Mouse (Mus musculus) hindbrain, embryonic 13.5 days (tissue): ENCODE measurements around the gene Gm28308. TPM values are rescaled to one million over a fixed set of nuclear protein-coding genes. Genes with fewer than 3 reads are reported as not detected.

ENCODE experiments used
- ATAC-seq: fragments of 200-750 bp; cut with Nextera tagmentation; 2 replicates; pipeline ENCODE4 v1.8.0; 2017; ENCODE audit warnings: moderate TSS enrichment; ENCODE audit not compliant: low FRiP score
- H3K27ac ChIP-seq: fragments of 300-500 bp; sonication (generic); 2 replicates; pipeline ENCODE4 v1.5.1; 2015; ENCODE audit warnings: inconsistent platforms, mild to moderate bottlenecking, moderate library complexity
- H3K27me3 ChIP-seq: fragments of 300-500 bp; sonication (generic); 2 replicates; pipeline ENCODE4 v1.6.1; 2015; ENCODE audit warnings: mild to moderate bottlenecking, inconsistent platforms
- H3K36me3 ChIP-seq: fragments of 300-500 bp; sonication (generic); 2 replicates; pipeline ENCODE4 v1.6.1; 2015; ENCODE audit warnings: mild to moderate bottlenecking, inconsistent platforms
- H3K4me1 ChIP-seq: fragments of 300-500 bp; sonication (generic); replicated peaks from 2 replicates; pipeline ENCODE4 v1.6.1; 2015; ENCODE audit warnings: inconsistent platforms
- H3K4me2 ChIP-seq: fragments of 300-500 bp; sonication (generic); 2 replicates; pipeline ENCODE4 v1.6.1; 2015; ENCODE audit warnings: inconsistent platforms, mild to moderate bottlenecking, moderate library complexity
- H3K4me3 ChIP-seq: fragments of 300-500 bp; sonication (generic); 2 replicates; pipeline ENCODE4 v1.5.1; 2015; ENCODE audit warnings: mild to moderate bottlenecking, inconsistent platforms
- H3K9ac ChIP-seq: fragments of 300-500 bp; sonication (generic); 2 replicates; pipeline ENCODE4 v1.6.1; 2015; ENCODE audit warnings: mild to moderate bottlenecking, inconsistent platforms
- H3K9me3 ChIP-seq: fragments of 300-500 bp; sonication (generic); 2 replicates; pipeline ENCODE4 v1.6.1; 2016; ENCODE audit warnings: inconsistent platforms
- WGBS: fragments of 180-500 bp; shearing (Covaris S2); methylation state at CpG from one replicate; pipeline ENCODE4 v1.1.7; 2015; 5-methylcytosine and 5-hydroxymethylcytosine counted together
- polyA plus RNA-seq: library from polyadenylated mRNA; unstranded; fragments of >200 nt; fragmentation: Nextera tagmentation; extraction: Ambion mirVana; gene quantifications from 2 replicates; pipeline ENCODE4 v1.2.1, GENCODE M21; 2015

The Gm28308 gene
- polyA plus RNA-seq, 1 experiment from 2014 or later, result not detected

DNA sequence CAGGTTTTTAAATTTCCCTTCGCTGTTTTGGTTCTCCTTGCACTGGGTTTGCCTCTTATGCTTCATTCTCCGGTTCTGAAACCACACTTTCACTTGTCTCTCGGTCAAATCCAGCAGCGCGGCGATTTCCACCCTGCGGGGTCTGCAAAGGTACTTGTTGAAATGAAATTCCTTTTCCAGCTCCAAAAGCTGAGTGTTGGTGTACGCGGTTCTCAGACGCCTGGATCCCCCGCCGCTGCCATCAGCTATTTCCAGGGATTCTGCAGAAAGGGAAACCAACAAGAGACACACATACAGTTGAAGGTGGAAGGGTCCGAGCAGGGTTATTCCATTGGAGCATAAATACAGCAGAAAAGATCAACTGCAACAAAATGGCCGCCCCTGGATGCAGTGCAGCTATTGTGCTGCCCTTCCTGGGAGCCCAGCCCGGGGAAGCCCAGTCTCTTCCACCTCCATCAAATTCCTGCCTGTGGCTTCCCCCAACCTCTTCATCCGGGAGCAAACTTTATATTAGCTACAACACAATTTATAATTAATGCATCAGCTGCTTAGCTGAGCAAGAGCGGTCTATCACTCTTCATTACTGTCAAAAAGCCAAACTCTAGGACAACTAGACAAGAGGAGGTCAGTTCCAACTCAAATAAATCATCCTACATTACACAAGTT lies 49.6 kb downstream of the Gm28308 start:
- under 1% methylated on average over 17 of the region's 17 CpGs for WGBS
- Histone ChIP-seq H3K36me3 (no peaks in the 10 kb centered on the region), H3K9ac (peak overlapping the region; percentile 100), H3K27me3 (peaks cover 22% of the 10 kb centered on the region; the same call in 1 of the 2 replicates), H3K4me3 (peak overlapping the region; percentile 70), H3K27ac (peak overlapping the region; percentile 100), H3K9me3 (no peaks in the 10 kb centered on the region), H3K4me2 (peak overlapping the region; percentile 88), H3K4me1 (peaks cover 26% of the 10 kb centered on the region)
- ATAC-seq, result no peak

DNA sequence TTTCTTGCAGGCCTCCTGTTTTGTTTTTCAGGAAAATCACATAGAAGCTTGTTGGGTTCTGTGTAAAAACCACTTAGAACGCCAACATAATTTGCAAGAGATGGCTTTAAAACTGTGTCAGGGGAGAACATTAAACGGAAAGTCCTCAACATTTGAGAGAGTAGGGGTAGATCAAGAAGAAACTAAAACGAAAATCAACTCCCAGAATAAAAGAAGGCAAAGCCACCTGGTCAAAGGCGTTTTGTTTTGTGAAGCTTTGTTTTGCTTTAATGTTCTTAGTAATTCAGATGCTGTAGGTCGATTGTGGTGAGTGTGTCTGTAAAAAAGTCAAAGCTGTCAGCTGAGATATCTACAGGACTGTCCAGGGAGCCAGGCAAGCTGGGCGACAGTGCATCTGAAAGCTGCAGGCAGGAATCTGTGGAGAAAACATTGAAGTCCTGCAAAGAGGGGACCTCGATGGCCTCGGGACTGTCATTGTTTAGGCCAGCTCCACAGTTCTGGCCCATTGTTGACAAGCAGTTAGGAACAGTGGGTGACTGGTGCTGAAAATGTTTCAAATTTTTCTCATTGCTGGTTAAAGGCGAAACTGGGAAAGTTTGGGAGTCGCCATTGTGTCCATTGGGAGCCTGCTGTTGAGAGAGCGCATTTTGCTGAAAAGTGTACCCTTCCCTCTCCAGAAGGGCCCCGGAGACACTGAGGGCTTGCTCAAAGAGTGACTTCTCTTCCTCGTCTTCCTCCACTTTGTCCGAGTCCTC lies 50.4 kb downstream of the Gm28308 start:
- Histone ChIP-seq H3K27ac (peak overlapping the region; percentile 100), H3K36me3 (no peaks in the 10 kb centered on the region), H3K27me3 (peaks cover 25% of the 10 kb centered on the region), H3K4me2 (peak overlapping the region; percentile 88), H3K9me3 (no peaks in the 10 kb centered on the region), H3K9ac (peak overlapping the region; percentile 100), H3K4me1 (peaks cover 29% of the 10 kb centered on the region), H3K4me3 (peak overlapping the region; percentile 70)
- no peak for ATAC-seq
- WGBS, result under 1% methylated on average over 14 of the region's 14 CpGs

DNA sequence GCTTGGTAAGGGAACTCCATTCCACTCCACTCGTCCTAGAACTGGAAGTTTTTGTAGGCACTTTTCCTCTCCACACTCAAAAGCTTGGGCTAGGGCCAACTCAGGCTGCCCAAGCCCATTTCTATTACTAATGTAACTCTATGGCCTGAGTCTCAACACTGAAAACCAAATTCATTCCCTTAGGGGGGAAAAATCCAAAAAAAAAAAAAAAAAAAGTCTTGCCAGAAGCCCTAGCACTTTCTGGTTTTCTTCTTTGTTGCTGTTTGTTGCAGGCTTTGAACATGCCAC lies 51.1 kb downstream of the Gm28308 start:
- H3K4me3 ChIP-seq, result peak overlapping the region; percentile 70
- no peak for ATAC-seq
- peak overlapping the region; percentile 87 for H3K27ac ChIP-seq
- H3K9ac ChIP-seq, result peak overlapping the region; percentile 100
- H3K9me3 ChIP-seq, result no peaks in the 10 kb centered on the region
- WGBS, result 0% methylated on average over 1 of the region's 1 CpGs
- H3K4me2 ChIP-seq, result peak overlapping the region; percentile 88
- no peaks in the 10 kb centered on the region for H3K36me3 ChIP-seq
- peaks cover 35% of the 10 kb centered on the region for H3K4me1 ChIP-seq
- peaks cover 31% of the 10 kb centered on the region for H3K27me3 ChIP-seq

DNA sequence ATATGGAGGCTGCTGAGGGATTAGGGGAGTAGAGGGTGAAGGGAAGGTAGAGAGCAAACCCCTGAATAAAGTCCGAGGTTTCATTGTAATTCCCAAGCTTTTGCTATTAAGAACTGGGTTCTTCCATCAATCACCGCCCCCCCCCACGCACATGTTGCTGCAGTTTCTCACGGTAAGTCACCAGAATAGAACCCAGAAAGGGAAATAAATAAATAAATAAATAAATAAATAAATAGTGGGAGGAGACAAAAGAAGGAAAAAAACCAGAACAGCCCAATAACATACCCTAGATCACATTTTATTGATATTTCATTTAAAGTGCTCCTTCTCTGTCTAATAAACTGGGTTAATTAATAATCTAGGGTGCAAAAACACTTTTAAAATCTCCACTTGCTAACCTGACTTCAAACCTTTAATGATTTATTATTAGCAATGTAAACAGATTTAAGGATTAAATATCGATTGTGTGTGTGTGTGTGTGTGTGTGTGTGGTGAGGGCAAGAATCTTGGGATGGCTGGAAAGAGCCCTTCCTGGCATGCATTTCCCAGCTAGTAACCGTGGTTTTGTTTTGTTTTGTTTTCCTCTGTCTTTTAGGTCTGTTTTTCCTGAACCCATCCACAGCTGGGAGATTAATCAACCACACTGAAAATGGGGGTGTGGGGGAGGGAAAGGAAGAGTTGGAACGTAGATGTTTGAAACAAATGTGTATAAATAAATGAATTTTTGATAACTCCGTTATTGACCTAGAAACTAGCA lies 51.6 kb downstream of the Gm28308 start:
- Histone ChIP-seq H3K4me1 (peaks cover 40% of the 10 kb centered on the region), H3K27ac (peak overlapping the region; percentile 96)

DNA sequence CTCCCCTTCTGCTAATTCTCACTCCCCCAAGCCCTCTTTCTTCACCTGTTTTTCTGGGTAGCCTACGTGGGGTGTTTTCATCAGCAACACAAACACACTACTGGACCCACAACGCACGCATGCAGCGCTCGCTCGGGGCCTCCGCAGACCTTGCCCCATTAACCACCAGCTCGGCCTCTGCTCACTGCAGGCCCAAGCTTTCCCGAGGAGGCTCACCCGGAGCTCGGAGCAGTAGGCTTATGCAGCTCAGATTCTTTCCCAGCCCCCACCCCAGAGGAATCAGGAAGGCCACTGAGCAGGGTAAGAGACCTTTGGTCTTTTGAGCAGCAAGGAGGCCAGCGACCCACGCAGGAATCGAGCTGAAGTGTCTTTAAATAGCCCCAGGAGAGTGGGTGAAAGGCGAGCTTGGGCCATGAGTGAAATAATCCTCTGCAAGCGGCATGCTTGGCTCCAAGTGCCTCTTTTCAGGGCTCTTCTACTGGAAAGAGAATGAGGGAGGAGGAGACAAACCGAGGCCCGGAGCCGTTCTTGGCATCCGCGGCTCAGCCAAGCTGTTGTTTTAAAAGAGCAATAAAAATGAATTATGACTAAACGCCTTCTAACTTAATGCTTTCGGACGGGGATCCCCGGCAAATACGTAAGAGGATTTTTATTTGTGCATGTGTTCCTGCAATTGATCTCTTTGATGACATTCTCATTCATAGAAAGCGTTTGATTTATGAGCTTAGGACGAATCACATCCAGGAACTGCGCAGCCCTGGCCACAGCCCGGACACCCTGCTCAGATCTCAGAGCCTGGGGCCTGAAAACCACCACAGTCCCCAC lies 52.4 kb downstream of the Gm28308 start:
- Histone ChIP-seq H3K4me1 (peaks cover 38% of the 10 kb centered on the region), H3K27me3 (peaks cover 41% of the 10 kb centered on the region), H3K4me3 (peak overlapping the region; percentile 70), H3K27ac (peak overlapping the region; percentile 96), H3K36me3 (no peaks in the 10 kb centered on the region), H3K9me3 (no peaks in the 10 kb centered on the region), H3K4me2 (peak overlapping the region; percentile 88), H3K9ac (peak overlapping the region; percentile 91)
- WGBS, result 2% methylated on average over 30 of the region's 30 CpGs
- ATAC-seq, result no peak

More for the DNA sequence above, 51.6 kb downstream of the Gm28308 start:
- H3K4me2 ChIP-seq, result peak overlapping the region; percentile 88
- H3K9ac ChIP-seq, result peak overlapping the region; percentile 100
- ATAC-seq, result no peak
- H3K36me3 ChIP-seq, result no peaks in the 10 kb centered on the region
- H3K27me3 ChIP-seq, result peaks cover 36% of the 10 kb centered on the region
- 2% methylated on average over 8 of the region's 8 CpGs for WGBS
- peak overlapping the region; percentile 70 for H3K4me3 ChIP-seq
- H3K9me3 ChIP-seq, result no peaks in the 10 kb centered on the region

DNA sequence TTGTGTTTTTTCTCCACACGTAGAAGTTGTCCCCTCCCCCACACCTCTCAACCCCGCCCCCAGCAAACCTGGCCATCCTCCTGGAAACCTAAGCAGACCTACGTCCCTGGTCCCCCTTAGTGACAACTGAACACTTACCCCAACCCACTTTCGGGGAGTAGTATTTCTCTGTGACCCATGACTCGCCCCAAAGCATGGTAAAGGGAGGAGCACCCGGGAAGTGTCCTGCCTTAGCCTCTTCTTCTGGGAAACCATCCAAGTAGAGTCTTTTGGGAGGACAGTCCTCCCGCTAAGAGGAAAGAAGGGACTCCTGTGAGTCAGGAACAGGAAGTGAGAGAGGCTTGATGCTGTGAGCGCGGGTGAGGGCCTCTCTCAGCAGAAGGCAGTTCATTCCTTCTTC lies 53.2 kb downstream of the Gm28308 start:
- Histone ChIP-seq H3K27ac (peak overlapping the region; percentile 96), H3K9ac (peak overlapping the region; percentile 91), H3K4me3 (peak overlapping the region; percentile 70), H3K27me3 (peaks cover 47% of the 10 kb centered on the region), H3K4me1 (peaks cover 35% of the 10 kb centered on the region), H3K4me2 (peak overlapping the region; percentile 88), H3K9me3 (no peaks in the 10 kb centered on the region), H3K36me3 (no peaks in the 10 kb centered on the region)
- no peak for ATAC-seq
- WGBS, result 1% methylated on average over 9 of the region's 9 CpGs

DNA sequence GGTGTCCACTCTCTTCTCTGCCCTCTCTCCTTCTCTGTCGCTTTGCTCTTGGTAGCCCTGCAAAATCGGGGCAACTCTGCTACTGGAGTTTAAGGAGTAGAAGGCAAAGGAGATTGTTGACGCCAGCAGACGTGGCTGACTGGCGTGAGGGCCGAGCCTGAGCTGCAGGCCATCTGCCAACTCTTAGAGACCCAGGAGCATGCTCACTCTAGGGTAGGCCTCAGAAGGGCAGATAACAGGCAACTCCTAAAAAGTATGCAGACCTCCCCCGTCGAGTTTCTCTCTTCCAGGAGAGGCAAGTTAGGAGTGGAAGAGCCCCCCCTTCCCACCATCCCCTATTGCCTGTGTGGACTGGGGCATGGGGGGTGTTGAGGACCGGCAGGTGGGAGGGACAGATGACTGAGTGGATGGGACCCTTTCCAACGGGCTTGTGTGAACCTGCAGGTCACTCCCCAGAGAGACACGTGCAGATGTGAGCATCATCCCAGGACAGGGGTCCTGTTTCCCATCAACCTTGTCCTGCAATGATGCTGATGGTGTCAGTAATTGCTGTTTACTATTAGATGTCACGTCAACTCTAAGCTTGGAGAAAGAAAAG lies 53.9 kb downstream of the Gm28308 start:
- peaks cover 35% of the 10 kb centered on the region for H3K4me1 ChIP-seq
- H3K36me3 ChIP-seq, result no peaks in the 10 kb centered on the region
- H3K9me3 ChIP-seq, result no peaks in the 10 kb centered on the region
- 2% methylated on average over 12 of the region's 12 CpGs for WGBS
- H3K27me3 ChIP-seq, result peaks cover 55% of the 10 kb centered on the region
- ATAC-seq, result no peak; the same call in 1 of the 2 replicates
- peak overlapping the region; percentile 96 for H3K27ac ChIP-seq
- H3K4me3 ChIP-seq, result peak overlapping the region; percentile 70
- H3K4me2 ChIP-seq, result peak overlapping the region; percentile 88
- H3K9ac ChIP-seq, result peak overlapping the region; percentile 91

DNA sequence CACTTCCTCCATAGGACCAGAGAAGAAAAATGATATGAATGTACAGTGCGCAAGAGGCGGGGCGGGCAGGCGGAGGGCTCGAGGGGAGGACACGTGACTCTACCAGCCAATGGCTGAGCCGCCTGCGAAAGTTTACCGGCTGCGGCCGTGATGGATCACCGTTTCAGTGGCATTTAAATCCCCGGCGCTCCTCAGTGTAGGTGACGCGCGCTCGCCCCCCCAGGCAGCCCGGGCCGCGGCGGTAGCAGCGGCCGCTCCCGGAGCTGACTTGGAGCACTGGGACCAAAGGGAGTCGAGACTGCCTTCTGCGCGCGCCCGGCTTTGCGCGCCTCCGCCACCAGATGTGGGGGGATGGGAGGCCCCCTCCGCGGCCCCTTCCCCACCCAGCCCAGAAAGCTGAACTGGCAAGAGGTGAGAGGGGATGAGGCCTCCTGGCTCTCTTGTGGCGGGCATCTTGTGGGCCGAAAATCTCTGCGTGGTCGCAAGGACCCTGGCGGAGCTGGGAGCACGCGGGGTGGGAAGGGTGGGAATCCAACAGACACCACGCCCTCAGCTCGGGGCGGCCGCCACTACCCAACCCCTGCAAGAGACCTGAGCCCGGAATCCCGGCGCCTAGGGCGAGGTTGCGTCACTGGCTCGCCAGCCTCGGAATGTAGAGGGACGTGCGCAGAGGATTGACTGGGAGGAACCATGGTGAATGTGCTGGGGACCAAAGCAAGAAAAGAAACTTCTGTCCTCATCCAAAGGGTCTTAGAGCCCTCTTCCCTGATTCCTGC lies 54.7 kb downstream of the Gm28308 start, which contains the start of gene Hoxa1:
Gene Hoxa1, minus strand, starts transcription at position 42 of the 776 bp plus-strand sequence.
- Histone ChIP-seq H3K4me2 (peak within 1 kb of the TSS; percentile 88), H3K36me3 (no peaks in the 10 kb centered on the region), H3K4me3 (peak within 1 kb of the TSS; percentile 70), H3K27ac (peak within 1 kb of the TSS; percentile 96), H3K9me3 (no peaks in the 10 kb centered on the region), H3K4me1 (peaks cover 35% of the 10 kb centered on the region), H3K9ac (peak within 1 kb of the TSS; percentile 91), H3K27me3 (peaks cover 58% of the 10 kb centered on the region)
- ATAC-seq, result peak; percentile 88
- WGBS, result under 1% methylated on average over 55 of the region's 55 CpGs

DNA sequence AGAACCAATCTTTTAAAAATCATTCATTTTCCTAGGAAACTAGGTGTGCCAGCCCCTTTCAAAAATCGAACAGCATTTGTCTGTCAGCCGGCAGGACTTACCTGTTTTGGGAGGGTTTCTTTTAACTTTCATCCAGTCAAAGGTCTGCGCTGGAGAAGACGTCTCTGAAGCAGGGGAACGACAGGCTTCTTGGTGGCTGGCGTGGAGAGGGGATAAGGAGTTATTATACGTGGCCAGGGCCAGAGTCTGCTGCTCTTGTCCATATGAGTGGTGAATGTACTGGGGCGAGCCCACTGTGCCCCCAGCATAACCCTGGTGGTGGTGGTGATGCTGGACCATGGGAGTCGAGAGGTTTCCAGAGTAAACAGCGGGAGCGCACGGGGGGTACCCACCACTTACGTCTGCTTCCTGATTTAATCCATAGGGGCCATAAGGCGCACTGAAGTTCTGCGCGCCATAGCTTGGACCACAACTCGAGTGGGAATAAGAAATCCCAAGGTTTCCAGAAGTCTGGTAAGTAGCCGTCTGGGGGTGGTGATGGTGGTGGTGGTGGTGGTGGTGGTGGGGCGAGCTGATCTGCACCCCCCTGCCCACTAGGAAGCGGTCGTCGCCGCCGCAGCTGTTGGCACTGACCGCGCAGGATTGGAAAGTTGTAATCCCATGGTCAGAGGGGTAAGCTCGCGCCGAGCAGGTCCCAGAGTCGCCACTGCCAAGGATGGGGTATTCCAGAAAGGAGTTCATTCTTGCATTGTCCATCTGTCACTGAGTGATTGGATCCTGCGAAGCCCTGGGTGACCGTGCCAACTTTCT lies 55.5 kb downstream of the Gm28308 start:
- no peaks in the 10 kb centered on the region for H3K36me3 ChIP-seq
- under 1% methylated on average over 32 of the region's 32 CpGs for WGBS
- no peaks in the 10 kb centered on the region for H3K9me3 ChIP-seq
- H3K4me3 ChIP-seq, result peak overlapping the region; percentile 70
- no peak overlapping the region; the same call in 1 of the 2 replicates for H3K27ac ChIP-seq
- peak; percentile 6 for ATAC-seq
- peak overlapping the region; percentile 91 for H3K9ac ChIP-seq
- H3K27me3 ChIP-seq, result peaks cover 62% of the 10 kb centered on the region
- H3K4me2 ChIP-seq, result peak overlapping the region; percentile 88
- H3K4me1 ChIP-seq, result peaks cover 36% of the 10 kb centered on the region

DNA sequence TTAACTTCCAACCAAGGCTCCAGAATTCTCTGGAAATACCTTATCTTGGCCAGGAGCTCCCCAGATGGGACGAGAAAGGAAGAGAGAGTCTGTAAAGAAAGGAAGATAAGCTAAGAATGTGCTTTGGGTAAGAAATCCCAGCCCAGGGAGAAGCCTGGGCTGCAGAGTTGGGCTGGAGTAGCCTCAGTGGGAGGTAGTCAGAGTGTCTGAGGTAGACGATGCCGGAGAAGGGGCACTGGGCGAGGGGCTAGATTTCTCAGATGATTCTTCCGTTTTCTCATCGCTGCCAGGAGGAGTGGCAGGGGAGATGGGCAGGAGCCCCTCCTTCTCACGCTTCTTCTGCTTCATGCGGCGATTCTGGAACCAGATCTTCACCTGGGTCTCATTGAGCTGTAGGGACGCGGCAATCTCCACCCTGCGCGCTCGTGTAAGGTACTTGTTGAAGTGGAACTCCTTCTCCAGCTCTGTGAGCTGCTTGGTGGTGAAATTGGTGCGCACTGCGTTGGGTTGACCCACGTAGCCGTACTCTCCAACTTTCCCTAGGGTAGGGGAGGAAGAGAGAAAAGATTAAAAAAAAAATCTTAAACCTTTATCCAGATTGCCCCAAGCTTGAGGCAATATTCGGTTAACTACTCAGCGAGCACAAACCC lies 56.5 kb downstream of the Gm28308 start:
- H3K27me3 ChIP-seq, result peaks cover 71% of the 10 kb centered on the region
- peak overlapping the region; percentile 70 for H3K4me3 ChIP-seq
- peak overlapping the region; percentile 88 for H3K4me2 ChIP-seq
- H3K9ac ChIP-seq, result peak overlapping the region; percentile 43; the same call in 1 of the 2 replicates
- ATAC-seq, result no peak
- WGBS, result 3% methylated on average over 20 of the region's 20 CpGs
- no peaks in the 10 kb centered on the region for H3K9me3 ChIP-seq
- peaks cover 42% of the 10 kb centered on the region for H3K4me1 ChIP-seq
- no peaks in the 10 kb centered on the region for H3K36me3 ChIP-seq
- no peak overlapping the region for H3K27ac ChIP-seq
